Mouse (Mus musculus) stomach, postnatal 0 days (tissue): ENCODE measurements around the gene Gpn2.

Experiments used
- CTCF ChIP-seq: IDR thresholded peaks from 2 replicates; pipeline ENCODE4 v1.5.1; 2016; ENCODE audit warnings: antibody characterized with exemption, low read depth, mild to moderate bottlenecking, moderate library complexity
- EP300 ChIP-seq: optimal IDR thresholded peaks from 2 replicates; pipeline ENCODE3; 2016; ENCODE audit warnings: antibody characterized with exemption

DNA sequence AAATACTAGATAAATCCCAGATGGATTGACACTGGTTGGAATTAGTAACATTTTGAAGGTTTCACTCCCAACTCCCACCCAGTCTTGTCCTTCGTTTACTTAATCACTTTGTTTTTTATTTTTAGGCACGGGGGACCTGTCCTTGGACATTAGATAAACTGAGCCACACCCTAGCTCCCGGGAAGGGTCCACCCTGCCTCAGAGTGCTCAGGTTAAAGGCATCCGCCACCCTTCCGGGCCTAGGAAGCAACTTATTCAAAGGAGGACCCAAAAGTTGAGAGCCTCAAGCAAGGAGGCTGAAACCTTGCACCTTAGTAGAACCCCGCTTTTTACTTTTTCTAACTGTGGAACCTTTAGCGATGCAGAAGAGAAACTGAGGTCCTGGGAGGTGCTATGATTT is 15.0 kb downstream of the Gpn2 start:
- TF ChIP-seq CTCF (no peak), EP300 (no peak)
